Mouse (Mus musculus) central nervous system, embryonic 18 days (tissue): ENCODE measurements around the gene Mmachc. TPM values are rescaled to one million over a fixed set of nuclear protein-coding genes. Genes with fewer than 3 reads are reported as not detected.

Experiments used
- polyA plus RNA-seq: library from polyadenylated mRNA; depleted of rRNA; stranded (reverse); fragments of >200 nt; gene quantifications from 2 replicates; pipeline ENCODE4 v1.2.3, GENCODE M21; 2012; rRNA removed

Mmachc gene
- 18.5 and 18.6 TPM in 2 replicates for polyA plus RNA-seq

DNA sequence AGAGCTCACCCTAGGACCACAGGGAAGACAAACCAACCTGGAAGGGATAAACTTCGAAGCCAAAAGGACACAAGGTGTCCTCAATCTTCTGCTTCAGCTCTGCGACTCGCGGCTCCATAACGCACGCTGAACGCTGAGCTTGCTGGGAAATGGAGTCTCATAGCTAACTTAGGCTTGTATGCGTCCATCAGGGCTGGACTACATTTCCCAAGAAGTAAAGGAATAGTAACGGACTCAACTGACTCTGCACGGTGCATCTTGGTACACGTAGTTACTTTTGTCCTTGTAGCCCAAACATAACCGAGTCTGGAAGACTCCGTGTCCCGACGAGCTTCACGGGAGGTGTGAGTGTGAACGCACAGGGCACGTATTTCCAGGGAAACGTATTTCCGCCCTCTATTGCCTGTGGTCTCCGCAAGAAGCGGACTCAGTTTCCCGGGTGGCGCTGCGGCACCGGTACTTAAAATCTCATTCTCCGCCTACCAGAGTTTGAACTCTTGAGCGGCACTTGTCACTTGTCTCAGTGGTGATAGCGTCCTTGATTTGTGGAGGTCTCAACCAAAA lies at the start of gene Mmachc, which contains the start of gene Ccdc163:
Gene Mmachc, minus strand, starts transcription at position 206 of the 564 bp plus-strand sequence.
Gene Ccdc163, plus strand, starts transcription at position 309 of the 564 bp plus-strand sequence.

DNA sequence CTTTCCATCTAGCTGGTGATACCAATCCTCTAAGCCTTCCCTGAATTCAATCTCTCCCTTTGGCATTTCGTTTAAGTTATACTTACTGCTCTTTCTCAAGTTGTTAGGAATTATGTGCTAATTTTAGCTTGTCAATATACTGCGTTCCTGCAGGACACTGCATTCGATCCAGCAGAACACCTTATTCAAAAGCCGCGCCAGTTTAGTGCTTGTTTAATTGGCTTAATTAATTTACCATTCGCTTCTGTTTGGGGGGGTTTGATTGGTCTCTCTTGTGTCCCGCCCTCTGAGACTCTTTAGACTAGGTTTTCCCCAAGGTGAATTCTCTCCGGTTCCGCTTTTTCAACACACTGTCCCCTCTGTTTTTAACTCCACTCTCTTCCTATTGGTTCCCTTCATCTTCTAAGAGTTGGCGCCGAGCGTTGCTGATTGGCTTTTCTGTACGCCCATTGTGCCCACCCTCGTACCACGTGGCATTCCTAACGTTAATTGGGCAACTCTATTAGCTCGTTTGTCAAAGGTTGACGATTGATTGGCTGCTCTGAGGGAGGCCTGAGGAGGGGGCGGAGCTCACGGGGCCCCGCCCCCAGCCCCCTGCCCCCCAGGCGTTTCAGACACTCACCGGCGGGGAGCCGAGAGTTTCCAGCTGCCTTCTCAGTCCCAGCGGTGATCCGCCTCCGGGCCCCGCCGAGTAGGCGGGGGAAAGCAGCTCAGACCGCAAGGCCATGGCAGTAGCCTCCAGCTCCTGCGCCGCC lies 12.3 kb upstream of the Mmachc start, which contains the start of gene Tesk2:
Gene Tesk2, plus strand, starts transcription at position 606 of the 755 bp plus-strand sequence.

DNA sequence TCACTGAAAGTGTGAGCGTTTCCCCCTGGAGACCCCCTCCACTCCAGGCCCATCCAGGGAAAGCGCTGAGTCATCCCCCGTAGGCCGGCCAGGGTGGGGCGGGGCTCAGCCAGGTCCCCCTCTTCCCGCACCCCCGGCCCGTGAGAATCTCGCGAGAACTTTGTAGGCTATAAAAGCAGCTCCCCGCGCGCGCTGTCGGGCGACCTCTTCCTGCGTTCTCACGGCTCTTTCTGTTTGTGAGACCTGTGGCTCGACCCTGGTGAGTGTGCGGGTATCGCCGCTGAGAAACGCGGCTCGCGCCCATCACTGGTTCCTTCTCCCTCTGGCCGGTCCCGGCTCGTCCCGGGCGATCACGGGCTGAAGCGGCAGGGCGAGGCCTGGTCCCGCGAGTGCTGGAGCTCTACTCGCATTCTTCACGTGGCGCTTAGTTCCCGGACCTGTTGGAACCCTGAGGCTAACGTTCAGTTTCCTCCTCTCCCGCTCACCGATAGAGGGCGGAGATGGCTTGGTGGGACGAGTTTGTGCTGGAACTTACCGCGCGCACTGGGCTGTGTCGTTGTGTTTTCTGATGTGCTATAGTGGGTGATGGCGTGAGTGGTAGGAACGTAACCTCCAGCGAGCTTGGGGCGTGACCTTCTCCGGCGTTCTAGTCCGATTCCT lies 22.7 kb downstream of the Mmachc start, which contains the start of gene Prdx1:
Gene Prdx1, plus strand, starts transcription at position 143 of the 660 bp plus-strand sequence.

Other genes with a start within 250 kb of the Mmachc start
- 134 and 146 TPM in 2 replicates for gene Mast2, start 244.2 kb downstream of the Mmachc start, polyA plus RNA-seq
- 7.5 and 7.7 TPM in 2 replicates for gene Ipp, start 200.9 kb downstream of the Mmachc start, polyA plus RNA-seq
- 9.9 and 10.9 TPM in 2 replicates for gene Tmem69, start 152.5 kb downstream of the Mmachc start, polyA plus RNA-seq
- gene Gpbp1l1, start 150.7 kb downstream of the Mmachc start, polyA plus RNA-seq: 25.9 and 29.3 TPM in 2 replicates
- gene Ccdc17, start 111.8 kb downstream of the Mmachc start, polyA plus RNA-seq: 3.5 and 3.7 TPM in 2 replicates
- gene Nasp, start 80.5 kb downstream of the Mmachc start, polyA plus RNA-seq: 105 and 116 TPM in 2 replicates
- gene Akr1a1, start 56.7 kb downstream of the Mmachc start, polyA plus RNA-seq: 665 and 713 TPM in 2 replicates
- gene Prdx1, start 22.9 kb downstream of the Mmachc start, polyA plus RNA-seq: 188 and 214 TPM in 2 replicates
- 17.7 and 21.4 TPM in 2 replicates for gene Ccdc163, start 103 bp upstream of the Mmachc start, polyA plus RNA-seq
- 1.8 and 2.2 TPM in 2 replicates for gene Tesk2, start 12.5 kb upstream of the Mmachc start, polyA plus RNA-seq
- 35.6 and 39.3 TPM in 2 replicates for gene Toe1, start 99.2 kb upstream of the Mmachc start, polyA plus RNA-seq
- 12.8 and 13.0 TPM in 2 replicates for gene Mutyh, start 99.3 kb upstream of the Mmachc start, polyA plus RNA-seq
- gene Hpdl, start 113.3 kb upstream of the Mmachc start, polyA plus RNA-seq: 0.38 and 0.84 TPM in 2 replicates
- gene Zswim5, start 169.0 kb upstream of the Mmachc start, polyA plus RNA-seq: 13.5 and 15.7 TPM in 2 replicates